Mouse (Mus musculus) adrenal gland, adult 2 months (tissue): ENCODE measurements around the gene Fam208b. TPM values are rescaled to one million over a fixed set of nuclear protein-coding genes. Genes with fewer than 3 reads are reported as not detected.
"Not testable (repeated sequence)": the region's sequence is repeated elsewhere in the genome, so short reads cannot be mapped to it uniquely, and the experiment has no call there.

ENCODE experiments used
- DNase-seq: peaks from one replicate; pipeline ENCODE4 v3.0.0; 2021
- polyA plus RNA-seq: library from polyadenylated mRNA; depleted of rRNA; stranded (reverse); fragments of >200 nt; gene quantifications from 2 replicates; pipeline ENCODE4 v1.2.3, GENCODE M21; 2012; rRNA removed
- total RNA-seq, 2 experiments: library from RNA; stranded (reverse); gene quantifications; 2 replicates each; pipeline ENCODE4 v1.2.3; 2021

Fam208b gene
- total and polyA plus RNA-seq, 3 experiments: 1.4 to 29.0 (median 16.9) TPM

DNA sequence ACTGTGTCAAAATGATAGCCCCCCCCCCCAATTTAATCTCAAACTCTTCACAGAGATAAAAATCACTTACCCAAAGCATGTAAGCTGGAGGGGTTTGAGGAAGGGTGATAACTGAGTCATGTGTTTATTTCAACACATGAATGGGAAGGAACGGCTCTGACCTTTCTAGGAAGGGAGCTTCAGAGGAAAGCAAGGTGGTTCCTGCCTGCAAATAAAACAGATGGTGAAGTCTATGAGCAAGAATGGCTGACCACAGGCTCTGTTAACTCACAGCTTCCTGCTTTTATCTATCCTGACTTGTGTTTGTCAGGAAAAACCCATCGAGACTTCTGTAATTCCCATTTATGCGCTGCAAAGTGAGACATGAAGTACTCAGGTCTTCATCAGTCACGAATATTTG lies 91.6 kb downstream of the Fam208b start:
- not testable (repeated sequence) for DNase-seq

Other genes starting within 250 kb of the Fam208b start
- gene Gdi2, start 73.0 kb downstream of the Fam208b start, total RNA-seq: 100 to 1,000 TPM; 365 to 399 TPM
- 307 and 317 TPM in 2 replicates for gene Gdi2, start 73.0 kb downstream of the Fam208b start, polyA plus RNA-seq
- gene Asb13, start 22.9 kb upstream of the Fam208b start, total RNA-seq: 10 to 100 TPM; 13.5 to 15.9 TPM
- gene Asb13, start 22.9 kb upstream of the Fam208b start, polyA plus RNA-seq: 19.8 and 21.0 TPM in 2 replicates
- gene Calml3, start 193.2 kb upstream of the Fam208b start, total RNA-seq: under 1 TPM; 0.35 to 0.63 TPM
- gene Calml3, start 193.2 kb upstream of the Fam208b start, polyA plus RNA-seq: 0.35 TPM in 1 of 2 replicates, not detected in the other
- gene Calm4, start 226.6 kb upstream of the Fam208b start, total RNA-seq: not detected
- not detected in 2 replicates for gene Calm4, start 226.6 kb upstream of the Fam208b start, polyA plus RNA-seq
- gene Calm5, start 243.1 kb upstream of the Fam208b start, total RNA-seq: not detected
- gene Calm5, start 243.1 kb upstream of the Fam208b start, polyA plus RNA-seq: not detected in 2 replicates